ENCODE assay signal across 20 mouse cellular contexts in the genomic region with DNA sequence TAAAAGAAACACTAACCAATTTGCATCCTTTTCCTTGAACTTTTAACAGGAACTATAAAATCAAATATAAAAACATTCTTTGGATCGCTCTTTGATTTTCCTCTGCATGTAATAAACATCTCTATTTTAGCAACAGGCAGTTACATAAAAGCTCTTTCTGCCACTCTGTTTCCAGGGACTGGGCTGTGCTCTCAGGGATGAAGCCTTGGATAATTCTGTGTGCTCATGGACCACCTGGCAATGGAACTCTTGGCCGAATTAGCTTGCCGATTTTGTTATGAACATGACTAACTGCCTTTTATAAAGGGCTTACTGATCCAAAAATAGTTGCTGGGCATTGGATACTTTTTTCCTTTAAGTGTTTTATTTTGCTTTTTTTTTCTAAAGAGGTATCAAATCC.
A peak's percentile ranks its signal among the peaks of the same experiment; 100 is the strongest.
DNase-seq lines count a peak whose midpoint lies in the region; TF ChIP-seq lines count a peak whose summit lies in the region.
"Had no signal": no experiment of that assay in that cellular context is flagged by ENCODE, and none has a peak within 500 bp of the region (broad histone marks: within the 10 kb centered on the region; RNA-seq: fewer than 3 reads in every experiment).

No protein-coding gene starts in this region.

- no peak overlapping the region for H3K4me3 ChIP-seq in gastrocnemius, adult 2 months
- no peak overlapping the region for H3K4me3 ChIP-seq in layer of hippocampus, adult 2 months
- no peak overlapping the region for H3K4me3 ChIP-seq in left cerebral cortex, adult 2 months
- H3K4me3 ChIP-seq: embryonic facial prominence, embryonic 10.5 days; embryonic facial prominence, embryonic 12.5 days; forebrain, embryonic 10.5 days; forebrain, embryonic 12.5 days had no signal

- TF ChIP-seq CTCF in gastrocnemius, adult 2 months (IDR thresholded peaks at IDR 0.05), result no peak
- TF ChIP-seq CTCF in layer of hippocampus, adult 2 months (conservative IDR thresholded peaks at IDR 0.05), result no peak
- no peak for TF ChIP-seq CTCF in left cerebral cortex, adult 2 months (IDR thresholded peaks at IDR 0.05)

- no peak for DNase-seq in gastrocnemius, adult 2 months
- no peak for DNase-seq in gastrocnemius, adult 18-20 months (ENCODE audit: low spot score)
- no peak for DNase-seq in layer of hippocampus, adult 2 months (ENCODE audit: low spot score in 2 of 2)
- DNase-seq in layer of hippocampus, adult 9-10 months (ENCODE audit: low spot score), result no peak
- no peak for DNase-seq in left cerebral cortex, adult 2 months (ENCODE audit: extremely low spot score in 1 of 2, low spot score in 2 of 2)
- DNase-seq in left cerebral cortex, postnatal 36 days (ENCODE audit: low spot score in 2 of 2), result no peak
- DNase-seq in skeletal muscle tissue, adult 2 months (ENCODE audit: low read depth, low spot score), result peak; percentile 25
- no peak for DNase-seq in cerebellum, postnatal 25 days
- DNase-seq: adrenal gland, adult 8-10 months; adrenal gland, postnatal 14 days; B cell, adult 2 months; cerebellum, adult 11 months; cerebellum, adult 18-20 months; cerebellum, adult 8-10 months; cerebellum, adult 9-11 months; cerebellum, postnatal 14 days had no signal

- peak overlapping the region; percentile 57 for H3K27ac ChIP-seq in gastrocnemius, adult 2 months
- H3K27ac ChIP-seq in layer of hippocampus, adult 2 months, result peak overlapping the region; percentile 76
- peak overlapping the region; percentile 80 for H3K27ac ChIP-seq in left cerebral cortex, adult 2 months
- H3K27ac ChIP-seq: embryonic facial prominence, embryonic 10.5 days; embryonic facial prominence, embryonic 12.5 days; forebrain, embryonic 10.5 days; forebrain, embryonic 12.5 days had no signal

- intact Hi-C loops in gastrocnemius, adult 2 months (cut with DNase I), result no loop called here
- intact Hi-C loops in left cerebral cortex, adult 2 months (cut with DNase I), result no loop called here
- intact Hi-C loops in left cerebral cortex, postnatal 36 days (cut with DNase I), result no loop called here
